Mouse (Mus musculus) embryonic facial prominence, embryonic 10.5 days (tissue): Measurements from ENCODE around the gene Htra1. TPM values are rescaled to one million over a fixed set of nuclear protein-coding genes. Genes with fewer than 3 reads are reported as not detected.

Experiments used
- DNase-seq: peaks from one replicate; pipeline ENCODE4 v3.0.0-alpha.2; 2017; ENCODE audit warnings: low spot score
- H3K27ac ChIP-seq: fragments of 300-500 bp; sonication (generic); replicated peaks from 2 replicates; pipeline ENCODE4 v1.5.1; 2016; ENCODE audit warnings: mild to moderate bottlenecking
- H3K27me3 ChIP-seq: fragments of 300-500 bp; sonication (generic); replicated peaks from 2 replicates; pipeline ENCODE4 v1.6.1; 2016; ENCODE audit warnings: low read depth, mild to moderate bottlenecking; ENCODE audit not compliant: poor library complexity, severe bottlenecking
- H3K36me3 ChIP-seq: fragments of 300-500 bp; sonication (generic); replicated peaks from 2 replicates; pipeline ENCODE4 v1.6.1; 2016; ENCODE audit warnings: mild to moderate bottlenecking, moderate library complexity
- H3K4me1 ChIP-seq: fragments of 300-500 bp; sonication (generic); 2 replicates; pipeline ENCODE4 v1.6.1; 2016
- H3K4me3 ChIP-seq: fragments of 300-500 bp; sonication (generic); 2 replicates; pipeline ENCODE4 v1.5.1; 2016; ENCODE audit warnings: mild to moderate bottlenecking, moderate library complexity
- H3K9me3 ChIP-seq: fragments of 300-500 bp; sonication (generic); 2 replicates; pipeline ENCODE4 v1.6.1; 2016; ENCODE audit warnings: mild to moderate bottlenecking
- WGBS: fragments of 180-500 bp; shearing (Covaris S2); methylation state at CpG from one replicate; pipeline ENCODE4 v1.1.7; 2016; 5-methylcytosine and 5-hydroxymethylcytosine counted together
- microRNA-seq: library from miRNA; unstranded; fragments of <30 nt; microRNA quantifications from one replicate; pipeline ENCODE4, GENCODE M21; 2017
- polyA plus RNA-seq: library from polyadenylated mRNA; unstranded; fragments of >200 nt; fragmentation: Nextera tagmentation; extraction: Ambion mirVana; gene quantifications from 2 replicates; pipeline ENCODE4 v1.2.1, GENCODE M21; 2016

Gene Htra1
- polyA plus RNA-seq, 1 experiment from 2014 or later: 3.2 TPM

GRCm38 (mm10) chr7:131001976-131002726, 66.2 kb downstream of the Htra1 start:
- Histone ChIP-seq H3K27me3 (no peaks in the 10 kb centered on the region), H3K27ac (no peak overlapping the region), H3K36me3 (no peaks in the 10 kb centered on the region), H3K4me1 (peaks cover 5% of the 10 kb centered on the region; the same call in 1 of the 2 replicates), H3K9me3 (peaks cover 12% of the 10 kb centered on the region; the same call in 1 of the 2 replicates), H3K4me3 (no peak overlapping the region)
- DNase-seq: no peak
- WGBS: 89% methylated on average over 12 of the region's 12 CpGs

- Histone ChIP-seq H3K4me3 (no peak overlapping the region), H3K4me1 (peaks cover 5% of the 10 kb centered on the region; the same call in 1 of the 2 replicates), H3K9me3 (peaks cover 16% of the 10 kb centered on the region; the same call in 1 of the 2 replicates), H3K27me3 (no peaks in the 10 kb centered on the region), H3K36me3 (no peaks in the 10 kb centered on the region), H3K27ac (no peak overlapping the region)
- WGBS: 87% methylated on average over 5 of the region's 5 CpGs
- no peak for DNase-seq
Observed at GRCm38 (mm10) chr7:131004071-131004470, 68.2 kb downstream of the Htra1 start.

- WGBS: 97% methylated on average over 2 of the region's 2 CpGs
- no peaks in the 10 kb centered on the region for H3K27me3 ChIP-seq
- no peak for DNase-seq
- no peak overlapping the region for H3K27ac ChIP-seq
- H3K36me3 ChIP-seq: no peaks in the 10 kb centered on the region
- peaks cover 16% of the 10 kb centered on the region; the same call in 1 of the 2 replicates for H3K9me3 ChIP-seq
- no peak overlapping the region for H3K4me3 ChIP-seq
- H3K4me1 ChIP-seq: no peaks in the 10 kb centered on the region
Observed at GRCm38 (mm10) chr7:131007221-131007620, 71.3 kb downstream of the Htra1 start.

GRCm38 (mm10) chr7:131009178-131009577, 73.3 kb downstream of the Htra1 start:
- no peaks in the 10 kb centered on the region for H3K4me1 ChIP-seq
- no peak overlapping the region for H3K4me3 ChIP-seq
- no peaks in the 10 kb centered on the region for H3K36me3 ChIP-seq
- 84% methylated on average over 5 of the region's 5 CpGs for WGBS
- H3K27me3 ChIP-seq: no peaks in the 10 kb centered on the region
- DNase-seq: no peak
- peaks cover 16% of the 10 kb centered on the region; the same call in 1 of the 2 replicates for H3K9me3 ChIP-seq
- no peak overlapping the region for H3K27ac ChIP-seq

- WGBS: 76% methylated on average over 1 of the region's 1 CpGs
Observed at GRCm38 (mm10) chr7:131011901-131012300, 76.0 kb downstream of the Htra1 start.

GRCm38 (mm10) chr7:131019181-131019580, 83.3 kb downstream of the Htra1 start:
- H3K4me1 ChIP-seq: no peaks in the 10 kb centered on the region
- H3K36me3 ChIP-seq: no peaks in the 10 kb centered on the region
- WGBS: 93% methylated on average over 2 of the region's 2 CpGs

More at GRCm38 (mm10) chr7:131011901-131012300, 76.0 kb downstream of the Htra1 start:
- Histone ChIP-seq H3K4me1 (no peaks in the 10 kb centered on the region), H3K27ac (no peak overlapping the region), H3K4me3 (no peak overlapping the region), H3K9me3 (peaks cover 5% of the 10 kb centered on the region; the same call in 1 of the 2 replicates), H3K36me3 (no peaks in the 10 kb centered on the region), H3K27me3 (no peaks in the 10 kb centered on the region)
- DNase-seq: no peak

GRCm38 (mm10) chr7:131024807-131025206, 88.9 kb downstream of the Htra1 start:
- no peak for DNase-seq
- no peaks in the 10 kb centered on the region; the same call in 1 of the 2 replicates for H3K27me3 ChIP-seq
- no peaks in the 10 kb centered on the region for H3K9me3 ChIP-seq
- no peak overlapping the region for H3K27ac ChIP-seq
- no peaks in the 10 kb centered on the region for H3K36me3 ChIP-seq
- 80% methylated on average over 1 of the region's 1 CpGs for WGBS
- H3K4me3 ChIP-seq: no peak overlapping the region
- 0 out of 2 replicates have a peak, but pooled peaks cover 3% of the 10 kb centered on the region for H3K4me1 ChIP-seq

More at GRCm38 (mm10) chr7:131019181-131019580, 83.3 kb downstream of the Htra1 start:
- Histone ChIP-seq H3K27me3 (no peaks in the 10 kb centered on the region), H3K9me3 (no peaks in the 10 kb centered on the region; the same call in 1 of the 2 replicates), H3K27ac (no peak overlapping the region), H3K4me3 (no peak overlapping the region)
- DNase-seq: no peak

GRCm38 (mm10) chr7:131027557-131027956, 91.6 kb downstream of the Htra1 start:
- Histone ChIP-seq H3K27me3 (no peaks in the 10 kb centered on the region; the same call in 1 of the 2 replicates), H3K36me3 (no peaks in the 10 kb centered on the region), H3K4me1 (0 out of 2 replicates have a peak, but pooled peaks cover 3% of the 10 kb centered on the region), H3K4me3 (no peak overlapping the region), H3K27ac (no peak overlapping the region), H3K9me3 (no peaks in the 10 kb centered on the region)
- WGBS: 74% methylated on average over 1 of the region's 1 CpGs
- DNase-seq: no peak

- Histone ChIP-seq H3K27ac (no peak within 1 kb of the TSS), H3K4me3 (no peak within 1 kb of the TSS), H3K4me1 (0 out of 2 replicates have a peak, but pooled peaks cover 2% of the 10 kb centered on the region), H3K27me3 (no peaks in the 10 kb centered on the region), H3K9me3 (no peaks in the 10 kb centered on the region), H3K36me3 (no peaks in the 10 kb centered on the region)
- DNase-seq: no peak
- WGBS: 85% methylated on average over 5 of the region's 5 CpGs
Observed at GRCm38 (mm10) chr7:131031755-131032154, 95.8 kb downstream of the Htra1 start, which contains the start of gene Dmbt1. TSS of gene Dmbt1 (plus strand) at chr7:131032053.

Small RNA genes within 50 kb of the gene (microRNA-seq; reads per million reads assigned to microRNA genes)
- not detected for gene Mir7061

Other genes starting within 250 kb of the Htra1 start
- gene Btbd16, start 162.0 kb upstream of the Htra1 start, polyA plus RNA-seq: 0.14 TPM in 1 of 2 replicates, not detected in the other
- gene Plekha1, start 70.4 kb upstream of the Htra1 start, polyA plus RNA-seq: 37.5 and 41.3 TPM in 2 replicates
- gene Dmbt1, start 95.9 kb downstream of the Htra1 start, polyA plus RNA-seq: not detected in 2 replicates
- not detected in 2 replicates for gene 4933402N03Rik, start 210.2 kb downstream of the Htra1 start, polyA plus RNA-seq
- not detected in 2 replicates for gene 5430419D17Rik, start 238.3 kb downstream of the Htra1 start, polyA plus RNA-seq